Mouse (Mus musculus) midbrain, embryonic 10.5 days (tissue): Measurements from ENCODE around the gene Gpm6a. TPM values are rescaled to one million over a fixed set of nuclear protein-coding genes. Genes with fewer than 3 reads are reported as not detected.

Source experiments
- polyA plus RNA-seq: library from polyadenylated mRNA; unstranded; fragments of >200 nt; fragmentation: Nextera tagmentation; extraction: Ambion mirVana; gene quantifications from 2 replicates; pipeline ENCODE4 v1.2.1, GENCODE M21; 2016

Gpm6a gene
- polyA plus RNA-seq, 1 experiment from 2014 or later, result 46.6 TPM

Other genes starting within 250 kb of the Gpm6a start
- 2.9 and 4.1 TPM in 2 replicates for gene Wdr17, start 67.7 kb upstream of the Gpm6a start, polyA plus RNA-seq